Mouse (Mus musculus): ENCODE results near the gene Slc2a9.

Gene Slc2a9

GRCm38 (mm10) chr5:38466569-38467110, 36.3 kb downstream of the Slc2a9 start:
- peak in 1 of 2 experiments; percentile 45 for DNase-seq

GRCm38 (mm10) chr5:38461261-38461660, 41.7 kb downstream of the Slc2a9 start:
- DNase-seq = no peak

DNA sequence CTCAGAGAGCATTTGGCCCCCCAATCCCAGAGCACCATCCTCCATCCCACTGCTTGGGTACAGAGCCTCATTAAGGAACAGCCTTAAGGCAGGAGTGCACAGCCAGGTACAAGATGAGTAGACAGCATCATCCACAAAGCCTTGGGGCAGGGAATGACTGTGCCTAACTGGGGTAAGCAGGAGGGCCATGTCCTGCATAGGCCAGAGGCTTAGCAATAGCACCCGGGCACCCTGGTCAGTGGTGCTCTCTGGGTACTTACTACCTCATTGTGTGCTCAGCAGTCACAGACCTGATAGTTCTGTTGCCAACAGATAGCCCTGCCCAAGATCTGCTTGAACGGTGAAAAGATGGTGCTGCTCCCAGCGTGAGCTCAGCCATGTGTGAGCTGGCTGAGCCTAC, 52.0 kb downstream of the Slc2a9 start:
- DNase-seq = no peak

- no peak for DNase-seq
Observed at GRCm38 (mm10) chr5:38449607-38450006, 53.3 kb downstream of the Slc2a9 start.

- no peak for DNase-seq
Observed at GRCm38 (mm10) chr5:38448121-38448520, 54.8 kb downstream of the Slc2a9 start.

GRCm38 (mm10) chr5:38446316-38446975, 56.5 kb downstream of the Slc2a9 start:
- no peak for DNase-seq

DNA sequence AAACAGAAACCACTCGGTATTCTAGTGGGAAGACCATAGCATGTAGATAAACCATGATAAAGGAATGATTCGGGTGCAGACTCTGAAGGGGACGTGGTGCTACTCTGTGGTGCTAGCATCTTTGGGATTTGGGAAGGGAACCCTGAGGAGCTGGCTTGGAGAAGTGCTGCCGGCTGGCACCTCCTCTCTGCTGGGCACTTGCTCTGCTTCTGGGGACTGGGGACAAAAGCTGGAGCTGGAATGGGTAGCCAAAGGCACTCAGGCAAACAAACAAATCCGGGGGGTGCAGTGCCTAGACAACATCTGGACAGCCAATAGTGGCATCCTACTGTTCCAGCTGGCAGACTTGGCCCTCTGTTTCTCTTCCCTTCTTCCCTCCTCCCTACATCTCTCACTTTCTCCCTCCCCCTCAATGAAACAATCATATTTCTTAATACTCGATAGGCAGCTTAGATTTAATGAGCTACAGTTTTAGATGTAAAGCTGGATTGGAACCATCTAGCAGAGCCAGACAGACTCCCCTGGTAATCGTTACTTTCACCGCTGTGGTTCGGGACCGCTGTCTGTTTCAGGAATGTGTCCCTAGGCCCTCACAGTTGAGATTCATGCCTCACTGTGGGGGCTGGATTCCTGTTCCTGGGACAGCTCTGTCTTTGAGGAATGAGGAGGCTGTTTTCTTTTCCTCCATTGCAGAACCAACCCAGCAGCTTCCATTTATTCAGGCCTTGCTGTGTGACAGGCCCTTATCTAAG, 61.7 kb downstream of the Slc2a9 start:
- no peak for DNase-seq

- DNase-seq = no peak
Observed at GRCm38 (mm10) chr5:38440252-38441005, 62.5 kb downstream of the Slc2a9 start.

GRCm38 (mm10) chr5:38436681-38437080, 66.3 kb downstream of the Slc2a9 start:
- DNase-seq = no peak

DNA sequence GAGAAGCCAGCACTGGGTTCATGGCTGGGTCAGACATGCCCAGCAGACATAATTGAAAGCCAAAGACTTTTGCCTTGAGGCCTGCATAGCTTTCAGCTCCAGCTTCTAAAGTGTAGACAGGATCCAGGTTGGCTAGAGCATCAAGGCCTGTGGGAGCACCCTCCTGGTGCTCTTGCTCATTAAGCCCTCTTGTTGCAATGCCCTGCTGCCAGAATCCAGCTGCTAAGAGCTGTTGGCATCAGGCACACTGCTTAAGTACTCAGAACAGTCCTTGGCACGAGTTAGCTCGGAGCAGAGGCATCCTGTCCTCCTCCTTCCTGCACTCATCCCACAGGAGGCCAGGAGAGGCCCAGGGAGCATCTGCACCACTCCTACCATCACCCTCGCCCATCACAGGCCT, 68.1 kb downstream of the Slc2a9 start:
- no peak for DNase-seq

DNA sequence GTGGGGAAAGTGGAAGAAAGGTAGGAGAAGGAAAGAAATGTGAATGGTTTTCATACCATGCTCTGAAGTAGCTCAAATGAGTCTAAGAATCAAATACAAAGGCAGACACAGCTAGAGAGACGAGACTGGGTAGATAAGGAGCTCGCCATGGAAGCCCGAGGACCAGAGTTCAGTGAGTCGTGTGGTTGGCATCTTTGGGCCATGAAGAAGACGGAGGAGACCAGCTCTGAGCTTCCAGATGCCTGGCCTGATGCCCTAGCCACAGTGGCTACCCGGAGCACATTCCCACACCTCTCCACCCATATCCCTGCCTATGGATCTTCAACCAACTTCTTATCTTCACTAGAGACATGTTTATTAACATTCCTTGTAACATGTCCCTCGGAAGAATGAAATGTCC, 71.7 kb downstream of the Slc2a9 start:
- no peak for DNase-seq

GRCm38 (mm10) chr5:38429106-38429505, 73.8 kb downstream of the Slc2a9 start:
- no peak for DNase-seq

DNA sequence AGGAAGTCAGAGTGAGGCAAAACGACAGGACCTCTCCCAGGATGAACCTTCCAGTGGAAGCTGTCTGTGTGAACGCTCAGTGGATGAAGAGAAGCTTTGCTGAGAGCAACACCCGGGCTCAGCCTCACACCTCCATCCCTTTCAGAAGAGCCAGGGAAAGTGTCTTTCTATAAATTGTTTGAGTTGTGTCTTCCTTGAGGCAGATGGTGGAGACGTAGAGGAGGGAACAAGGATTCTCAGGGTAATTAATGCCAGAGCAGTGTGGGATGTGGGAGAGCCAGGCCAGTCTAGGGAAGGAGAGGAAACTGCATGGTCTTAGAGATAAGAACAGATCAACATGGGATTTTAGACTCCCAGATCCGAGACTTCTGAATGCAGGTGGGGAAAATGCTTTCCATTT, 75.2 kb downstream of the Slc2a9 start:
- no peak for DNase-seq

GRCm38 (mm10) chr5:38425569-38425968, 77.4 kb downstream of the Slc2a9 start:
- DNase-seq = no peak

DNA sequence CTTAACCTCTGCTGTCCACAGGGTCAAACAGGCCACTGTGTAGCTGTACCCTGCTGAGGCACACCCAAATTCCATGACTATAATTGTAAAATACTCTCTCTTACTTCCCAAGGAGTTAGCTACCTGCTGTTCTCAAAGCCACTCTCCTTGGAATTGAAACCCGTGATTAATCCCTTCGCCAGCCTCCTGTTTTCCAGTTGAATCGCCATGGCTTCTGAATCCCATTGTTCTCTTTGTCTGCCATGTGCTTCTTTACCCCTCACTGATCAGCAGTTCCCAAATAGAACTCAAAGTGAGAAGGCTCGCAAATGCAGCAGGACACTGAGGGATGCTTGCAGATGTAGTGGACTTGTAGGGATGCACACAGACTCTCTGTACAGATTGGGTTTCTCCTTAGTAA, 80.5 kb downstream of the Slc2a9 start:
- no peak for DNase-seq

DNA sequence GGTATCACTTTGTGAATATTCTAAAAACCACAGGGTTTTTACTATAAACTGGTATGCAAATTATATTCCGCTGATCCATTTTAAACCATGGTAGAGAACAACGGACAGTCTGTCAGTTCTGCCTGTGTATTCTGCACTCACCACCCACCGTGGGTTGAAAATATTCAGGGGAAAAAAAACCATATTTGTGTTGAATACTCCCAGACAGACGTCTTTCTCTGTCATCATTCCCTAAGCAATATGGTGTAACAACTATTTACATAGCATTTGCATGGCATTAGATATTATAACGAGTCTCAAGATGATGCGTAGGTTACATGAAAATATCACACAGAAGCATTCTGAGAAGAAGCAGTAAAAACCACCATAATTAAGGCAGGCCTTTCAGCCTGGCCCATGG, 84.1 kb downstream of the Slc2a9 start:
- no peak for DNase-seq

GRCm38 (mm10) chr5:38403612-38404011, 99.3 kb downstream of the Slc2a9 start:
- no peak for DNase-seq

DNA sequence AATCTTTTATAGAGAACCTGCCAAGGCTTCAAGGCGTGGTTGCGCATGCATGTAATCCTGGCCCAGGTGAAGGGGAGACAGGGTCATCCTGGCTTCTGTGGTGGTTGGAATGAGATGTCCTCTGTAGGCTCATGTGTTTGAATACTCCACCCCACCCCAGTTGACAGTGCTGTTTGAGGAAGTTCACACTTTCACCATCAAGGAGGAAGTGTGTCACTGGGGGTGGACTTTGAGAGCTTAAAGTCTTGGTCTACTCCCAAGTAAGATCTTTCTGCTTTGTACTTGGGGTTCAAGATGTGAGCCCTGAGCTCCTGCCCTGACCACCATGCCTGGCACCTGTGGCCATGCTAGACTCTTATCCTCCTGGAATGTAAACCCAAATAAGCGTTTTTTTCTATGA, 100.7 kb downstream of the Slc2a9 start:
- DNase-seq = no peak

DNA sequence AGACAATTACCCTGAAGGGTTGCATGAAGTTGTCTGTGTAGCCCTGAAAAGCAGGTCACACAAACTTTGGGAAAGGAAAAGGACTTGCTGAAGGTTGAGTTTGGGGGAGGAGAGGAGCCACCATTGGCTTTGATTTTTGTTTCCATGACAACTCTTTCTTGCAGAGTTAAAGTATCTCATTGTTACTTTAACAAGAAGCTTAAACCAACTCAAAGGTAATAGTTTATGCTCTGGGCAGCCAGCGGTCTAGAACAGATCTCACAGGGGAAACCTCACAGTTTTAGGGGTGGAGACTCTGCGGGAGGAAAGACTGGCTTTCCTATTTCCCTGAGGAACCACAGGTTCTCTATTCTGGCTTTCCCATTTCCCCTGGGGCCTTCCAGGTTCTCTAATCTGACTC, 114.1 kb downstream of the Slc2a9 start:
- DNase-seq = no peak

DNA sequence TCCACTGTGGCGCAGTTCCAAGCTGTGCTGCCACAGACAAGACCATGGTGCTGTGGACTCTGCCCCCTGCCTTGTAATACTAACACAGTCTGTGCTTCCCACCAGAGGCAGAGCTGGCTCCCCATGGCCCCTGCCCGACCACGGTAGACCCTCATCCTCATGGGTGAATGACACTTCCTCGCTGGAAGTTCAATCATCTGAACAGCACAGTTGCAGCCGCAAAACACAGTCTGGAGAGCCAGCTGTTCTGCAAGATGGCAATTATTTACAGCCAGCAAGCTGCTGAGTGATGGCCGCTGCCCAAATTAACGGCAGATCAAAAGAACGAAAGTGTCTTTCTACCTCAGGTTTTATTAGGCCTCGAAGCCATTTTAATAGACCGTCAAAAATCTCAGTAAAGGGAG, 114.5 kb downstream of the Slc2a9 start:
- DNase-seq = peak; percentile 12 to 23

- no peak for DNase-seq
Observed at GRCm38 (mm10) chr5:38379970-38380369, 123.0 kb downstream of the Slc2a9 start.

DNA sequence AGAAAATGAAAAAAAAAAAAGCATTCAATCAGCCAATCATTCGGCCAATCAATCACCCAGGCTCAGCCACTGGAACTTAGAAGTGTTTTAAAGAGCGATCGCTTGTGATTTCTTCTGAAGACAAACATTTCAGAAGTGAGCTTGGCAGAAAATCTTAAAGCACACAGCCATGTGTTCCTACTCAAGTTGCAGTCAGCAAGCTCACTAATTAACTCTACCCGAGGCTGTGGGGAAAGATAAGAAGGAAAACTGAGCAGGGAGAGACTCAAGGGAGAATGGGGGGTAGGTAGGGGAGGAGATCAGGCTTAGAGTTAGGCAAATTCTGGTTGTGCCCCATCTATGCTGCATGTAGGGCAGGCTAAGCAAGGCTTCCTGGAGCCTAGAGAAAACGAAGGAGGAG, 130.6 kb downstream of the Slc2a9 start:
- DNase-seq = no peak

DNA sequence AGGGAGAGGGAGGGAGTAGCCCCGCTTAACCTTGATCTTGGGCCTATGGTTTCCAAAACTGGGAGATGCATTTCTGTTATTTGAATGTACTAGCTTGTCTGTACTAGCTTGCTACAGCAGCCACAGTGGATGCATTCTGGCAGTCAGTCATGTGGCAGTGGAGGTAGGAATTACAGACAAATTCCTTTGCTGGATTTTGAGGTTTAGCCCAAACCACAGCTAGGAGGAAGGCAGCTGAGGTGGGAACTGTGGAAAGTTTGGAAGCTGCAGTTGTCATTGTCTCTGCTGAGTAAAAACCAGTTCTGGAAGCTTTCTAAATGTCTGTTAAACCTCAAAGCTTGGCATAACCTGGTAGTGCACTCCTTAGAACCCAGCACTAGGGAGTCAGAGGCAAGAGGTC, 131.6 kb downstream of the Slc2a9 start:
- no peak for DNase-seq
